Mouse (Mus musculus) stomach, embryonic 16.5 days (tissue): Measurements from ENCODE around the gene Rbfox2. TPM values are rescaled to one million over a fixed set of nuclear protein-coding genes. Genes with fewer than 3 reads are reported as not detected.

Experiments used
- ATAC-seq: fragments of 200-750 bp; cut with Nextera tagmentation; 2 replicates; pipeline ENCODE4 v1.8.0; 2017; ENCODE audit warnings: moderate number of reproducible peaks, moderate TSS enrichment; ENCODE audit not compliant: insufficient read depth, low FRiP score
- H3K27ac ChIP-seq: fragments of 300-500 bp; sonication (generic); 2 replicates; pipeline ENCODE4 v1.5.1; 2014; ENCODE audit warnings: low read length
- H3K27me3 ChIP-seq: fragments of 300-500 bp; sonication (generic); 2 replicates; pipeline ENCODE4 v1.6.1; 2014; ENCODE audit warnings: low read length, control low read depth, mixed read lengths; ENCODE audit not compliant: control insufficient read depth, insufficient read depth
- H3K36me3 ChIP-seq: fragments of 300-500 bp; sonication (generic); 2 replicates; pipeline ENCODE4 v1.6.1; 2014; ENCODE audit warnings: low read length; ENCODE audit not compliant: control insufficient read depth, insufficient read depth
- H3K4me1 ChIP-seq: fragments of 300-500 bp; sonication (generic); 2 replicates; pipeline ENCODE4 v1.6.1; 2014; ENCODE audit warnings: low read length, control low read depth, mixed read lengths; ENCODE audit not compliant: control insufficient read depth, insufficient read depth
- H3K4me2 ChIP-seq: fragments of 300-500 bp; sonication (generic); 2 replicates; pipeline ENCODE4 v1.6.1; 2014; ENCODE audit warnings: low read depth, low read length, mixed read lengths
- H3K4me3 ChIP-seq: fragments of 300-500 bp; sonication (generic); replicated peaks from 2 replicates; pipeline ENCODE4 v1.5.1; 2014; ENCODE audit warnings: mild to moderate bottlenecking, low read length
- H3K9ac ChIP-seq: fragments of 300-500 bp; sonication (generic); 2 replicates; pipeline ENCODE4 v1.6.1; 2014; ENCODE audit warnings: low read length
- H3K9me3 ChIP-seq: fragments of 300-500 bp; sonication (generic); replicated peaks from 2 replicates; pipeline ENCODE4 v1.6.1; 2016; ENCODE audit warnings: low read length, control low read depth; ENCODE audit not compliant: control insufficient read depth
- WGBS: fragments of 180-500 bp; shearing (Covaris S2); extraction: QIAGEN DNeasy Blood & Tissue Kit; methylation state at CpG from one replicate; pipeline ENCODE4 v1.1.7; 2014; 5-methylcytosine and 5-hydroxymethylcytosine counted together
- polyA plus RNA-seq: library from polyadenylated mRNA; unstranded; fragments of >200 nt; fragmentation: Nextera tagmentation; extraction: Ambion mirVana; gene quantifications from 2 replicates; pipeline ENCODE4 v1.2.1, GENCODE M21; 2015

Rbfox2 gene
- polyA plus RNA-seq, 1 experiment from 2014 or later = 55.7 TPM

GRCm38 (mm10) chr15:77254128-77254527 is 52.7 kb downstream of the Rbfox2 start:
- Histone ChIP-seq H3K4me2 (no peak overlapping the region), H3K36me3 (no peaks in the 10 kb centered on the region), H3K4me1 (peaks cover 30% of the 10 kb centered on the region), H3K27ac (peak overlapping the region; percentile 79), H3K9ac (0 out of 2 replicates have a peak overlapping the region, but pooled peaks have one; percentile 31), H3K4me3 (no peak overlapping the region), H3K27me3 (no peaks in the 10 kb centered on the region), H3K9me3 (no peaks in the 10 kb centered on the region)
- no peak for ATAC-seq
- 36% methylated on average over 2 of the region's 2 CpGs for WGBS

DNA sequence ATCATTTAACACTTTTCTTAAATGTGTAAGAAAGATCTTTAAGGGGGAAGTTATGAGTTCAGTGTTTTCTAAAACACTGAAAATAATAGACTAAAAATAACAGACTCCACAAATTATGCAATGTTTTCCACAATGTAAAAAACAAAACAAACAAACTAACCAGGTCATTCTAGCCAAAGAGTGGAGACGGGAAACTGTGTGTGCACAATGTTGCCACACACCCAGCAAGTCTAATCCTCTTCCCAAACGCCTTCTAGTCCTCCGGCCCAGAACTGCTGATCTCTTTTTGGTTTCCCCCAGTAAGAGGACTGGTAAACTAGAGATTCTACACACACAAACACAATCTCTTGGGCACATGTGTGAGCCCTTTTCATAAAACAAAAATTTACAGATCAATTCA is 55.1 kb downstream of the Rbfox2 start:
- Histone ChIP-seq H3K4me1 (peaks cover 14% of the 10 kb centered on the region), H3K9me3 (no peaks in the 10 kb centered on the region), H3K4me2 (no peak overlapping the region), H3K9ac (no peak overlapping the region), H3K36me3 (no peaks in the 10 kb centered on the region), H3K27me3 (no peaks in the 10 kb centered on the region), H3K4me3 (no peak overlapping the region), H3K27ac (no peak overlapping the region)
- 79% methylated on average over 3 of the region's 3 CpGs for WGBS
- ATAC-seq = no peak

DNA sequence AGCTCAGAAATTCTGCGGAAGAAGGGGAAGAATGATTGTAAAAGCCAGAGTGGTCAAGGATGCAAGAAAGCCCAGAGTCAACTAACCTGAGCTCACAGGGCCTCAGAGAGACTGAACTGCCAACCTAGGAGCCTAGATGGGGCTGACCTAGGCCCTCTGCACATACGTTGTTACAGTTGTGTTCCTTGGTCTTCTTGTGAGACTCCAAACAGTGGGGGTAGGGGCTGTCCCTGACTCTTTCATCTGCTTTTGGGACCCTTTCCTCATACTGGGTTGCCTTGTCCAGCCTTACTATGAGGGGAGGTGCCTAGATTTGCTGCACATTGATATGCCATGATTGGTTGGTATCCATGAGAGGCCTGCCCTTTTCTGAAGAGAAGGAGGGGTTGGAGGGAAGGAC is 56.0 kb downstream of the Rbfox2 start:
- no peaks in the 10 kb centered on the region for H3K9me3 ChIP-seq
- H3K36me3 ChIP-seq = no peaks in the 10 kb centered on the region
- H3K4me1 ChIP-seq = peaks cover 23% of the 10 kb centered on the region
- no peak overlapping the region for H3K27ac ChIP-seq
- no peak overlapping the region for H3K9ac ChIP-seq
- no peak overlapping the region for H3K4me2 ChIP-seq
- no peaks in the 10 kb centered on the region for H3K27me3 ChIP-seq
- ATAC-seq = no peak
- H3K4me3 ChIP-seq = no peak overlapping the region
- WGBS = 83% methylated on average over 2 of the region's 2 CpGs

GRCm38 (mm10) chr15:77249421-77249820 is 57.4 kb downstream of the Rbfox2 start:
- no peak overlapping the region for H3K4me3 ChIP-seq
- no peak for ATAC-seq
- H3K9ac ChIP-seq = no peak overlapping the region
- H3K4me2 ChIP-seq = no peak overlapping the region
- no peaks in the 10 kb centered on the region for H3K36me3 ChIP-seq
- no peaks in the 10 kb centered on the region for H3K27me3 ChIP-seq
- H3K9me3 ChIP-seq = no peaks in the 10 kb centered on the region
- no peak overlapping the region for H3K27ac ChIP-seq
- peaks cover 25% of the 10 kb centered on the region for H3K4me1 ChIP-seq
- 82% methylated on average over 5 of the region's 5 CpGs for WGBS

- H3K9me3 ChIP-seq = no peaks in the 10 kb centered on the region
- H3K4me2 ChIP-seq = peak overlapping the region; percentile 29; the same call in 1 of the 2 replicates
- H3K9ac ChIP-seq = no peak overlapping the region
- no peak overlapping the region for H3K4me3 ChIP-seq
- 19% methylated on average over 11 of the region's 11 CpGs for WGBS
- H3K36me3 ChIP-seq = no peaks in the 10 kb centered on the region
- H3K4me1 ChIP-seq = peaks cover 23% of the 10 kb centered on the region
- no peaks in the 10 kb centered on the region for H3K27me3 ChIP-seq
- peak overlapping the region; percentile 48 for H3K27ac ChIP-seq
- peak; percentile 56; the same call in 1 of the 2 replicates for ATAC-seq
Observed at GRCm38 (mm10) chr15:77245418-77246365, 61.1 kb downstream of the Rbfox2 start.

- Histone ChIP-seq H3K9ac (no peak overlapping the region), H3K4me1 (peaks cover 27% of the 10 kb centered on the region), H3K36me3 (no peaks in the 10 kb centered on the region), H3K4me2 (no peak overlapping the region), H3K27ac (no peak overlapping the region), H3K4me3 (no peak overlapping the region), H3K27me3 (no peaks in the 10 kb centered on the region), H3K9me3 (no peaks in the 10 kb centered on the region)
- 67% methylated on average over 5 of the region's 5 CpGs for WGBS
- no peak for ATAC-seq
Observed at GRCm38 (mm10) chr15:77244634-77245033, 62.2 kb downstream of the Rbfox2 start.

- no peak overlapping the region for H3K4me3 ChIP-seq
- H3K4me2 ChIP-seq = no peak overlapping the region
- no peak for ATAC-seq
- H3K36me3 ChIP-seq = no peaks in the 10 kb centered on the region
- no peaks in the 10 kb centered on the region for H3K9me3 ChIP-seq
- 79% methylated on average over 5 of the region's 5 CpGs for WGBS
- H3K27me3 ChIP-seq = no peaks in the 10 kb centered on the region
- H3K4me1 ChIP-seq = peaks cover 27% of the 10 kb centered on the region
- no peak overlapping the region for H3K27ac ChIP-seq
- H3K9ac ChIP-seq = no peak overlapping the region
Observed at GRCm38 (mm10) chr15:77243876-77244560, 62.8 kb downstream of the Rbfox2 start.

DNA sequence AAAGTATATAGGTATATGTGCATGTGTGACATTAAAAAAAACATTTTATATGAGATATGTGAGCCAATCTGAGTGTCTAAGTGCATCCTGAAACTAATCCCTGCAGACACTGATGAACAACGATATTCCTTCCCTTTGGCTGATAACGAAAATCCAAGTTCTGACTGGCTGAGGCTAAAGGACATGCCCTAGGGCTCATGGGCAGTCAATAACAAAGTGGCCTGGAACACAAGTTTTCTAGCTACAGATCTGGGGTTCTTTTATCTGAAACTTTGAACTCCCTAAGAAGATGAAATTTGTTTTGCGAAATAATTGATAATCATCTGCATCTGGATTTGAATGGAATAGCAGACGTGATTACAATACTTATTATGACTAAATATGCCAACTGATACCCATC is 66.2 kb downstream of the Rbfox2 start:
- Histone ChIP-seq H3K4me1 (peaks cover 33% of the 10 kb centered on the region), H3K4me2 (no peak overlapping the region), H3K27me3 (no peaks in the 10 kb centered on the region), H3K27ac (no peak overlapping the region), H3K9ac (no peak overlapping the region), H3K9me3 (no peaks in the 10 kb centered on the region), H3K4me3 (no peak overlapping the region), H3K36me3 (no peaks in the 10 kb centered on the region)
- WGBS = 74% methylated on average over 4 of the region's 4 CpGs
- no peak for ATAC-seq

DNA sequence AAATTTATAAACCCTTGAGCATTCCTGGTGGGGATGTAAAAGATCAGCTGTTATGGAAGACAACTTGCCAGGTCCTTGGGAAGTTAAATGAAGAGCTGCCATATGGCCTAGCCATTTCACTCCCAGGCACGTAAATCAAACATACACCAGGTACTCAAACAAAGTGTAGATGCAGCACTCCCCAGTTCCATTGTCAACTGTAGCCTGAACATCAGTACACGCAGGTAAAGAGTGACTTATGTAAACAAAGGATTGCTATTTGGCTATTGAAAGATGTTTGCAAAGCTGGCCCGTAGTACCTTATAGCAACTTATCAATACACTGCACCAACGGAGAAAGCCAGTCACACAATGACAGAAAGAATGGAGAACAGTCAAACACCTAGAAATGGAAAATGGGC is 67.2 kb downstream of the Rbfox2 start:
- Histone ChIP-seq H3K36me3 (no peaks in the 10 kb centered on the region), H3K27ac (peak overlapping the region; percentile 65), H3K4me2 (no peak overlapping the region), H3K9ac (no peak overlapping the region), H3K9me3 (no peaks in the 10 kb centered on the region), H3K27me3 (no peaks in the 10 kb centered on the region), H3K4me3 (no peak overlapping the region), H3K4me1 (peaks cover 38% of the 10 kb centered on the region)
- WGBS = 51% methylated on average over 4 of the region's 4 CpGs
- ATAC-seq = peak; percentile 70; the same call in 1 of the 2 replicates
